Mouse (Mus musculus) hindbrain, embryonic 16.5 days (tissue): ENCODE data around the gene Ttc7b. TPM values are rescaled to one million over a fixed set of nuclear protein-coding genes. Genes with fewer than 3 reads are reported as not detected.

ENCODE experiments used
- ATAC-seq: fragments of 200-750 bp; cut with Nextera tagmentation; 2 replicates; pipeline ENCODE4 v1.8.0; 2017; ENCODE audit warnings: moderate TSS enrichment, moderate library complexity
- H3K27ac ChIP-seq: fragments of 300-500 bp; sonication (generic); 2 replicates; pipeline ENCODE4 v1.5.1; 2014; ENCODE audit warnings: low read depth, mild to moderate bottlenecking, control low read depth, low read length, moderate library complexity
- H3K27me3 ChIP-seq: fragments of 300-500 bp; sonication (generic); replicated peaks from 2 replicates; pipeline ENCODE4 v1.6.1; 2014; ENCODE audit warnings: low read length; ENCODE audit not compliant: control insufficient read depth, insufficient read depth
- H3K36me3 ChIP-seq: fragments of 300-500 bp; sonication (generic); 2 replicates; pipeline ENCODE4 v1.6.1; 2014; ENCODE audit warnings: mild to moderate bottlenecking, low read length, moderate library complexity, mixed read lengths; ENCODE audit not compliant: control insufficient read depth, insufficient read depth
- H3K4me1 ChIP-seq: fragments of 300-500 bp; sonication (generic); 2 replicates; pipeline ENCODE4 v1.6.1; 2014; ENCODE audit warnings: low read depth, low read length; ENCODE audit not compliant: control insufficient read depth, insufficient read depth
- H3K4me2 ChIP-seq: fragments of 300-500 bp; sonication (generic); 2 replicates; pipeline ENCODE4 v1.6.1; 2014; ENCODE audit warnings: mild to moderate bottlenecking, low read length, control low read depth, moderate library complexity
- H3K4me3 ChIP-seq: fragments of 300-500 bp; sonication (generic); 2 replicates; pipeline ENCODE4 v1.5.1; 2014; ENCODE audit warnings: mild to moderate bottlenecking, low read length, control low read depth, moderate library complexity
- H3K9ac ChIP-seq: fragments of 300-500 bp; sonication (generic); 2 replicates; pipeline ENCODE4 v1.6.1; 2014; ENCODE audit warnings: low read depth, mild to moderate bottlenecking, control low read depth, low read length, moderate library complexity
- H3K9me3 ChIP-seq: fragments of 300-500 bp; sonication (generic); 2 replicates; pipeline ENCODE4 v1.6.1; 2014; ENCODE audit warnings: mild to moderate bottlenecking, low read length, moderate library complexity; ENCODE audit not compliant: control insufficient read depth
- WGBS: fragments of 180-500 bp; shearing (Covaris S2); extraction: QIAGEN DNeasy Blood & Tissue Kit; methylation state at CpG from one replicate; pipeline ENCODE4 v1.1.7; 2014; 5-methylcytosine and 5-hydroxymethylcytosine counted together
- polyA plus RNA-seq: library from polyadenylated mRNA; unstranded; fragments of >200 nt; fragmentation: Nextera tagmentation; extraction: Ambion mirVana; gene quantifications from 2 replicates; pipeline ENCODE4 v1.2.1, GENCODE M21; 2015

Ttc7b gene
- polyA plus RNA-seq, 1 experiment from 2014 or later, result 8.8 TPM

DNA sequence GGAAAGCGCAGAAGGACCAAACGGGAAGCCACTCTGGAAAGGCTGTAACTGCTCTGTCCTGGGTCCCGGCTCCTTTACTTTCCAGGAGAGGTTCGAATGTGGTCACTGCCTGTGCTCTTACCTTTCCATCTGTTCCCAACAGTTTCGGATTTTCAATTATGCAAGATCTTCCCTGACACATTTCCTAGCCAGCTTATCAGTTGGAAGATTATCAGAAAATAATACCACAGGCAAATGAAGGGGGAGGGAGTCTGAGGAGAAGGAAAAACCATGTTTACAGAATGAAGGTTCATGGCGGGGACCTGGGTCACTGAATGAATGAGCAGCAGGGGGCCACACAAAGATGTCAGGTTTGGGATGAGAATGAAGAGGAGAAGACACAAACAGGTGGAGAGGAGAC, 177.1 kb downstream of the Ttc7b start:
- Histone ChIP-seq H3K9me3 (no peaks in the 10 kb centered on the region), H3K36me3 (no peaks in the 10 kb centered on the region), H3K27ac (no peak overlapping the region), H3K4me3 (no peak overlapping the region), H3K4me1 (no peaks in the 10 kb centered on the region), H3K4me2 (no peak overlapping the region), H3K9ac (no peak overlapping the region), H3K27me3 (no peaks in the 10 kb centered on the region)
- no peak for ATAC-seq
- 75% methylated on average over 6 of the region's 6 CpGs for WGBS

DNA sequence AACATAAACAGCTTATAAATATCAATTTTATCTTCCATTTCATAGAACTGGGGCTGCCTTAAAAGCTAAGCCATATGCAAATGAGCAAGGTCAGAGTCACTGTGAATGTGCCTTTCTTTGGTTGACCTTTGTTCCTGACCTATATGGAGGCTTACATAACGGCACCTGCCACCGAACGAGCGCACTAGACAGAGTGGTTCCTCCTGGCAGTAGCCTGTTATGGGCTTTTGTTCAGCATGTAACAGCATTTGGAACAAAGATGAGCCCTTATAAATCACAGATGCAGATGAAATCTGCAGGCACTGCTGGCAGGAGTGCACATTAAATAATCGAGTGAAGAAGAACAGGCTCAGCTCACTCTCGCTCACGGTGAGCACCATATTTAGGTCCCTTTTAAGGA, 179.0 kb downstream of the Ttc7b start:
- no peaks in the 10 kb centered on the region for H3K36me3 ChIP-seq
- H3K4me2 ChIP-seq, result no peak overlapping the region
- H3K9me3 ChIP-seq, result no peaks in the 10 kb centered on the region
- H3K4me3 ChIP-seq, result no peak overlapping the region
- no peak overlapping the region for H3K27ac ChIP-seq
- peaks cover 6% of the 10 kb centered on the region for H3K4me1 ChIP-seq
- H3K27me3 ChIP-seq, result no peaks in the 10 kb centered on the region
- no peak overlapping the region for H3K9ac ChIP-seq
- ATAC-seq, result no peak
- WGBS, result 36% methylated on average over 7 of the region's 7 CpGs

DNA sequence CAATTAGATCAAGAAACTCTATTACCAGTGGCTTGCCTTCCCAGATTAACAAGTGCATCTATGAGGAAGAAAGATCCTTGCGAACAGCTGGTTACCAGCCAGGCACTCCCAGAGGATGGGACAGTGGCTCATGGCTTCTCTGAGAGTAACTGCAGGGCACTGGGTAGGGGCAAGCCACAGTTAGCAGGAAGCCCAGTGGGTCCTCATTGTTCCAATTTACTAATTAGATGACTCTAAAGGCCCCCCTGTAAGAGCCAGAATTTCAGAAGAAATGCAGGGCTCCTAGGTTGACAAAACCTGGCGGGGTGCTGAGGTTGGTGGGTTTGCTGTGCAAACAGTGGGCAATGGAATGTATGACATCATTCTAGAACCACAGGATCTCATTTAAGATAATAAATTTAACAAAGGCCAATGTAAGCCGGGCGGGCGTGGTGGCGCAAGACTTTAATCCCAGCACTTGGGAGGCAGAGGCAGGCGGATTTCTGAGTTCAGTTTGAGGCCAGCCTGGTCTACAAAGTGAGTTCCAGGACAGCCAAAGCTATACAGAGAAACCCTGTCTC, 179.6 kb downstream of the Ttc7b start:
- ATAC-seq, result no peak
- Histone ChIP-seq H3K27me3 (no peaks in the 10 kb centered on the region), H3K4me3 (no peak overlapping the region), H3K9ac (no peak overlapping the region), H3K9me3 (no peaks in the 10 kb centered on the region), H3K36me3 (no peaks in the 10 kb centered on the region), H3K4me2 (no peak overlapping the region), H3K27ac (no peak overlapping the region), H3K4me1 (peaks cover 6% of the 10 kb centered on the region)
- 85% methylated on average over 7 of the region's 7 CpGs for WGBS

DNA sequence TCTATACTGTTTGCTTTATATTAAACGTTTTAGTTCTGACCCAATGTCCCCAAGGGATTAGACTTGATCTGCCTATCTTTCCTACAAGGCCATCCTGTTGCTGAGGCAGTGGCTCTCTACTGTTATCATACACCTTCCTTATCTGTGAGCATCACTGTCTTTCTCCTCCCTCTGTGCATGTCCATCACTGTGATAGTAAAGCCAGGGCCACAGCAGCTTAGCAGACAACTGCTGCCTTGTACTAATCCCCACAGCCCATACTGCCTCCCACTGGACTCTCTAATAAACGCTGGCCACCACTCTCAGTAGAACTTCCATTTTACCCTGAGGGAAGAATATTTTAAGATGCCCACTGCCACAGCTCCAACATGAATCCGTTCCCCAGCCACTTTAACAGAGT, 182.6 kb downstream of the Ttc7b start:
- Histone ChIP-seq H3K9ac (no peak overlapping the region), H3K9me3 (no peaks in the 10 kb centered on the region), H3K27me3 (no peaks in the 10 kb centered on the region), H3K36me3 (peaks cover 3% of the 10 kb centered on the region; the same call in 1 of the 2 replicates), H3K27ac (no peak overlapping the region), H3K4me3 (no peak overlapping the region), H3K4me1 (peaks cover 6% of the 10 kb centered on the region), H3K4me2 (no peak overlapping the region)
- 57% methylated on average over 3 of the region's 3 CpGs for WGBS
- peak; percentile 73 for ATAC-seq

DNA sequence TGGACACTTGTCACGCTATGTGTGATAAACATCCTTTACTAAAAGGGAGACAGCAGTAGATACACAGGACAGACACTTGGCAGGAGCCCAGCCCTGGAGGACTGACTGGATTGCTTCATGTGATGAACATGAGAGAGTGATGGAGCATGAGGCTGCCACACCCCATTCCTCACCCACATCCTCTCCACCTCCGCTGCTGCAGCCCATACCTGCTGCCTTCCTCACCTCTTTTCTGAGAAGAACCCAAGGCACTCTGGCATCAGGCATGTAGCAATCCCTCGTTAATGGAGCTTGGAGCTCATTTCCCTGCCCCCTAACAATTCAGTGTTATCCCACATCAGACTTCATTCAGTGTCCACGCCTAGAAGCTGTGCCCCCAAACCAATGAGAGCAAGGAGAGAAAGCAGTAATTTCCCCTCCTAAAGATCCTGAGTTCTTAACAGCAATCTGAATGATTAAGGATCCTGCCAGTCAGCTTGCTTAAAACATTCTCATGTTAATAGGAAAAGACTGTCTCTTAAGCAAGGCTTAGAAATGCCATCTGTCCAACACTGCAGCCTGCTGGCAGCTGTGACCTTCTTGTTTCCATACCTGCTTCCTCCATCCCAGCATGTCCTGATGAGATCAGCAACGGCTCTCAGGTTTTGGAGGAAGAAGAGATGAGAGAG, 183.1 kb downstream of the Ttc7b start:
- no peaks in the 10 kb centered on the region for H3K27me3 ChIP-seq
- no peak overlapping the region for H3K4me3 ChIP-seq
- H3K4me2 ChIP-seq, result no peak overlapping the region
- H3K27ac ChIP-seq, result no peak overlapping the region
- 53% methylated on average over 5 of the region's 5 CpGs for WGBS
- H3K4me1 ChIP-seq, result peaks cover 6% of the 10 kb centered on the region
- H3K9ac ChIP-seq, result no peak overlapping the region
- H3K9me3 ChIP-seq, result no peaks in the 10 kb centered on the region
- ATAC-seq, result peak; percentile 76
- peaks cover 3% of the 10 kb centered on the region; the same call in 1 of the 2 replicates for H3K36me3 ChIP-seq

DNA sequence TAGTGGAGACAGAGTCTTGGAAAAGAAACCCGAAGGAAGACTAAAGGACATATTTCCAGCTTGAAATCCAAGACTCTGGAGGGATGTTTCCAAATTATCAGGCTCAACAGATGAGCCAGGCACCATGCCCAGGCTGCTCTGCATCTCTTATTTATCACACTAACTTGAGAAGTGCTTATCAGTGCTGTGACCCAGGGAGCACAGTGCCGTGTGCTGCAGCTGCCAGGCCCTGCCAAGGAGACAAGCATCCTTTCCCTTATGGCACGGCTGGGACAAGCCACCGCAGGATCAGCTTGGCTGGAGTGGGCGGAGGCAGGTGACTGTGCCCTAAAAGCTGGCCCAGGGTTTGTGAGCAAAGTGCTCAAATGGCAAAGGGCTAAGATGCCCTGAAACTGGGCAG, 184.4 kb downstream of the Ttc7b start:
- H3K4me2 ChIP-seq, result no peak overlapping the region
- peaks cover 6% of the 10 kb centered on the region for H3K4me1 ChIP-seq
- no peaks in the 10 kb centered on the region for H3K9me3 ChIP-seq
- no peak overlapping the region for H3K27ac ChIP-seq
- 73% methylated on average over 5 of the region's 5 CpGs for WGBS
- H3K4me3 ChIP-seq, result no peak overlapping the region
- H3K9ac ChIP-seq, result no peak overlapping the region
- peak; percentile 53; the same call in 1 of the 2 replicates for ATAC-seq
- H3K27me3 ChIP-seq, result no peaks in the 10 kb centered on the region
- H3K36me3 ChIP-seq, result peaks cover 5% of the 10 kb centered on the region; the same call in 1 of the 2 replicates

DNA sequence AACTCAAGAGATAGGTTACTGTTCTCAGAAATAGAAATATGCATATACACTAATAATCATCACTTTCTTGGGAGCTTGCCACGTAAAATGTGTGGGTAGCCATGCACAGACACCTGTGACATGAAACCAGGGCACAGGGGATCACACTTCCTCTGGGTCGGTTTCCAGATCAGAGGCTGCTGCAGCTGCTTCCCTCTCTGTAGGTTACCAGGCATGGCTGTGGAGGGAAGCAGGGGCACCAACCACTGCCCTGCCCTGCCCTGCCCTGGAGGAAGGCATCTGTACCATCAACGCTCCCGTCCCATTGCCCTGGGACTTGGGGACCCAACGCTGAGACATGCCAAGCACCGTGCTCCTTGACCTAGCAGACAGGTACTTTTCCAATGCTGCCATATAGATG, 188.8 kb downstream of the Ttc7b start:
- Histone ChIP-seq H3K27ac (no peak overlapping the region), H3K4me3 (no peak overlapping the region), H3K36me3 (peaks cover 5% of the 10 kb centered on the region; the same call in 1 of the 2 replicates), H3K9me3 (no peaks in the 10 kb centered on the region), H3K4me2 (no peak overlapping the region), H3K4me1 (no peaks in the 10 kb centered on the region; the same call in none of the 2 replicates), H3K9ac (no peak overlapping the region), H3K27me3 (no peaks in the 10 kb centered on the region)
- no peak for ATAC-seq
- 99% methylated on average over 6 of the region's 6 CpGs for WGBS

DNA sequence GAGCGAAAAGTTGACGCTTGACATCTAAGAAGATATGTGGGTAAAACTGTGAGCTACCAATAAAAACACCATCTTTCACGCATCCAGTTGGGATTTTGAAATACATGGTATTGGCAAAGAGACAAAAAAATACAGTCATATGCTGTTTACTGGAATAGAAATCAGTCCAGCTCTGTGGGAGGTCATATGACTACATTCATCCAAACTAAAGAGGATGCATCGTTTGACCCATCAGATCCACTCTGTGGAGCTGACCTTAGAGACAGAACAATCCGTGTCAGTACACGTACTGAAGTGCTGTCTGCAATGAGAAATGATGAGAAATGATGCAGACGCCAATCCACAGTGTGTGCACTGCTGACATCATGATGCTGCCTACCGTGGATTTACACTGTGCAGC, 190.4 kb downstream of the Ttc7b start:
- H3K36me3 ChIP-seq, result peaks cover 7% of the 10 kb centered on the region
- no peak overlapping the region for H3K27ac ChIP-seq
- H3K4me1 ChIP-seq, result peaks cover 6% of the 10 kb centered on the region
- 82% methylated on average over 8 of the region's 8 CpGs for WGBS
- no peak overlapping the region for H3K9ac ChIP-seq
- no peak overlapping the region for H3K4me2 ChIP-seq
- no peak for ATAC-seq
- H3K27me3 ChIP-seq, result no peaks in the 10 kb centered on the region
- no peak overlapping the region for H3K4me3 ChIP-seq
- no peaks in the 10 kb centered on the region for H3K9me3 ChIP-seq

DNA sequence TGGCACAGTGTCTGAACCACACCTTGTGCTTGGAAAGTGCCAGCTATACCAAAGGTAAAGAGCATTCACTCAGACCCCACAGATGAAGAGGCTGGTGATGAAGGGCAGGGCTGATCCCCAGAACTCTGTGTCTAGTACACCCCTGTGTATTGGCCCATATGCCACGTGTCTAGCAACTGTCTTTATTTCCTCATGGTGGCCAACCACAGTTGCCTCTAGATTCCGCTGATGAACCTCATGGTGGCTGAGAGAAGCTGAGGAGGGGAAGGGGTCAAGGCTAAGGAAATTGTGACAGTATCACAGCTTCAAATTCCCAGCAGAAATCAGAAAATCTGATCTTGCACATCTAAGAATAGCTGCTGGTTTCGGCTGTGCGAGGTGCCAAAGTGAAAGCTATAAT, 191.6 kb downstream of the Ttc7b start:
- Histone ChIP-seq H3K9me3 (no peaks in the 10 kb centered on the region), H3K27ac (no peak overlapping the region), H3K36me3 (peaks cover 6% of the 10 kb centered on the region), H3K27me3 (no peaks in the 10 kb centered on the region), H3K4me2 (no peak overlapping the region), H3K4me3 (no peak overlapping the region), H3K4me1 (peaks cover 6% of the 10 kb centered on the region), H3K9ac (no peak overlapping the region)
- no peak for ATAC-seq
- WGBS, result 85% methylated on average over 4 of the region's 4 CpGs
